Mouse (Mus musculus) MEL (cell line): Measurements from ENCODE around the gene Slc45a1. TPM values are rescaled to one million over a fixed set of nuclear protein-coding genes. Genes with fewer than 3 reads are reported as not detected.

Source experiments
- DNase-seq: peaks from one replicate; pipeline ENCODE4 v3.0.0; 2011; ENCODE audit warnings: low read depth, low spot score
- H3K27ac ChIP-seq: 2 replicates; pipeline ENCODE4 v1.5.1; 2012; ENCODE audit warnings: low read depth, mild to moderate bottlenecking, control low read depth, low read length, moderate library complexity; ENCODE audit not compliant: control insufficient read depth
- H3K27me3 ChIP-seq, 2 experiments: fragments of 150-350 bp in 1 of 2; sonication (generic) in 1 of 2; 2 replicates each; pipeline ENCODE4 v1.6.1; 2012; ENCODE audit warnings: low read length in 2 of 2, mild to moderate bottlenecking in 2 of 2, improper control_type of control experiment in 1 of 2, moderate library complexity in 1 of 2; ENCODE audit not compliant: insufficient read depth in 2 of 2, control insufficient read depth in 1 of 2
- H3K36me3 ChIP-seq, 2 experiments: 2 replicates each; pipeline ENCODE4 v1.6.1; 2012 to 2014; ENCODE audit warnings: low read length in 2 of 2, improper control_type of control experiment in 1 of 2, inconsistent platforms in 1 of 2, mild to moderate bottlenecking in 1 of 2; ENCODE audit not compliant: insufficient read depth in 2 of 2, control insufficient read depth in 1 of 2
- H3K4me1 ChIP-seq, 2 experiments: fragments of 150-350 bp in 1 of 2; sonication (generic) in 1 of 2; 2 replicates each; pipeline ENCODE4 v1.6.1; 2012; ENCODE audit warnings: low read length in 2 of 2, improper control_type of control experiment in 1 of 2, mild to moderate bottlenecking in 1 of 2; ENCODE audit not compliant: insufficient read depth in 2 of 2, control insufficient read depth in 1 of 2
- H3K4me3 ChIP-seq, 2 experiments: fragments of 150-350 bp in 1 of 2; sonication (generic) in 1 of 2; 2 replicates each; pipeline ENCODE4 v1.5.1; 2012; ENCODE audit warnings: low read depth in 2 of 2, low read length in 2 of 2, mild to moderate bottlenecking in 2 of 2, moderate library complexity in 2 of 2, control low read depth in 1 of 2, improper control_type of control experiment in 1 of 2; ENCODE audit not compliant: control insufficient read depth in 1 of 2, insufficient read depth in 1 of 2
- H3K79me2 ChIP-seq: 2 replicates; pipeline ENCODE4 v1.6.1; 2012; ENCODE audit warnings: mild to moderate bottlenecking, low read length, moderate library complexity; ENCODE audit not compliant: control insufficient read depth, poor library complexity, insufficient read depth
- H3K9ac ChIP-seq: 2 replicates; pipeline ENCODE4 v1.6.1; 2012; ENCODE audit warnings: low read depth, mild to moderate bottlenecking, control low read depth, low read length, moderate library complexity; ENCODE audit not compliant: control insufficient read depth, poor library complexity, severe bottlenecking
- H3K9me3 ChIP-seq: fragments of 150-350 bp; sonication (generic); replicated peaks from 2 replicates; pipeline ENCODE4 v1.6.1; 2012; ENCODE audit warnings: mild to moderate bottlenecking, low read length, improper control_type of control experiment, moderate library complexity; ENCODE audit not compliant: insufficient read depth
- BHLHE40 ChIP-seq: IDR thresholded peaks from 2 replicates; pipeline ENCODE4 v1.6.1; 2012; ENCODE audit warnings: low read depth, mild to moderate bottlenecking, inconsistent platforms, low read length, improper control_type of control experiment, borderline replicate concordance
- CHD1 ChIP-seq: IDR thresholded peaks from 2 replicates; pipeline ENCODE4 v1.6.1; 2012; ENCODE audit warnings: low read depth, mild to moderate bottlenecking, inconsistent platforms, low read length, improper control_type of control experiment
- EP300 ChIP-seq, 2 experiments: IDR thresholded peaks; 2 replicates each; pipeline ENCODE4 v1.6.1; 2011; ENCODE audit warnings: improper control_type of control experiment in 2 of 2, low read length in 2 of 2, low read depth in 1 of 2, mild to moderate bottlenecking in 1 of 2
- ETS1 ChIP-seq: IDR thresholded peaks from 2 replicates; pipeline ENCODE4 v1.6.1; 2012; ENCODE audit warnings: low read depth, mild to moderate bottlenecking, inconsistent platforms, low read length, improper control_type of control experiment, moderate library complexity
- GATA1 ChIP-seq: IDR thresholded peaks from 2 replicates; pipeline ENCODE4 v1.6.1; 2011; ENCODE audit warnings: low read depth, low read length, improper control_type of control experiment
- HCFC1 ChIP-seq: IDR thresholded peaks from 2 replicates; pipeline ENCODE4 v1.6.1; 2012; ENCODE audit warnings: low read depth, mild to moderate bottlenecking, inconsistent platforms, low read length, improper control_type of control experiment, moderate library complexity
- KAT2A ChIP-seq: conservative IDR thresholded peaks from 2 replicates; pipeline ENCODE4 v1.6.1; 2012; ENCODE audit warnings: low read depth, low read length, improper control_type of control experiment, inconsistent platforms
- MAFK ChIP-seq: IDR thresholded peaks from 2 replicates; pipeline ENCODE4 v1.6.1; 2011; ENCODE audit warnings: low read depth, mild to moderate bottlenecking, low read length, improper control_type of control experiment, borderline replicate concordance
- MAX ChIP-seq: IDR thresholded peaks from 2 replicates; pipeline ENCODE4 v1.6.1; 2011; ENCODE audit warnings: low read length, improper control_type of control experiment
- MXI1 ChIP-seq: IDR thresholded peaks from 2 replicates; pipeline ENCODE4 v1.6.1; 2011; ENCODE audit warnings: mild to moderate bottlenecking, low read depth, low read length, improper control_type of control experiment
- NELFE ChIP-seq: IDR thresholded peaks from 2 replicates; pipeline ENCODE4 v1.6.1; 2011; ENCODE audit warnings: low read depth, low read length, improper control_type of control experiment
- POLR2A ChIP-seq, 2 experiments: IDR thresholded peaks; 2 replicates each; pipeline ENCODE4 v1.6.1; 2011 to 2012; ENCODE audit warnings: low read length in 2 of 2, mild to moderate bottlenecking in 2 of 2, control low read depth in 1 of 2, improper control_type of control experiment in 1 of 2, low read depth in 1 of 2, moderate library complexity in 1 of 2; ENCODE audit not compliant: control insufficient read depth in 1 of 2, insufficient read depth in 1 of 2, poor library complexity in 1 of 2
- POLR2AphosphoS2 ChIP-seq: IDR thresholded peaks from 2 replicates; pipeline ENCODE4 v1.6.1; 2011; ENCODE audit warnings: low read length, improper control_type of control experiment
- POLR2AphosphoS5 ChIP-seq: IDR thresholded peaks from 2 replicates; pipeline ENCODE4 v1.6.1; 2012; ENCODE audit warnings: low read depth, borderline replicate concordance, mild to moderate bottlenecking, inconsistent platforms, low read length, moderate library complexity, mixed read lengths
- RAD21 ChIP-seq: IDR thresholded peaks from 2 replicates; pipeline ENCODE4 v1.6.1; 2011; ENCODE audit warnings: mild to moderate bottlenecking, low read depth, low read length, improper control_type of control experiment
- SIN3A ChIP-seq: IDR thresholded peaks from 2 replicates; pipeline ENCODE4 v1.6.1; 2012; ENCODE audit warnings: low read length, improper control_type of control experiment, inconsistent platforms
- TAL1 ChIP-seq: IDR thresholded peaks from 2 replicates; pipeline ENCODE4 v1.6.1; 2012; ENCODE audit warnings: mild to moderate bottlenecking, inconsistent platforms, low read length, moderate library complexity, mixed read lengths
- TBP ChIP-seq: IDR thresholded peaks from 2 replicates; pipeline ENCODE4 v1.8.0; 2011; ENCODE audit warnings: low read depth, low read length, improper control_type of control experiment
- TCF12 ChIP-seq: IDR thresholded peaks from 2 replicates; pipeline ENCODE4 v1.6.1; 2014; ENCODE audit warnings: low read depth, mild to moderate bottlenecking, inconsistent platforms, low read length, improper control_type of control experiment, moderate library complexity
- USF1 ChIP-seq: IDR thresholded peaks from 2 replicates; pipeline ENCODE4 v1.6.1; 2014; ENCODE audit warnings: low read depth, mild to moderate bottlenecking, inconsistent platforms, low read length, improper control_type of control experiment, moderate library complexity
- ZC3H11A ChIP-seq: IDR thresholded peaks from 2 replicates; pipeline ENCODE4 v1.6.1; 2012; ENCODE audit warnings: low read depth, mild to moderate bottlenecking, inconsistent platforms, low read length, improper control_type of control experiment
- ZKSCAN1 ChIP-seq: IDR thresholded peaks from 2 replicates; pipeline ENCODE4 v1.6.1; 2012; ENCODE audit warnings: low read depth, mild to moderate bottlenecking, inconsistent platforms, low read length, improper control_type of control experiment, moderate library complexity
- ZMIZ1 ChIP-seq: IDR thresholded peaks from 2 replicates; pipeline ENCODE4 v1.6.1; 2012; ENCODE audit warnings: low read depth, mild to moderate bottlenecking, inconsistent platforms, low read length, improper control_type of control experiment, moderate library complexity
- ZNF384 ChIP-seq: IDR thresholded peaks from 2 replicates; pipeline ENCODE4 v1.6.1; 2012; ENCODE audit warnings: low read depth, mild to moderate bottlenecking, inconsistent platforms, low read length, improper control_type of control experiment
- polyA plus RNA-seq, 2 experiments: library from polyadenylated mRNA; stranded (reverse) in 1 of 2; unstranded in 1 of 2; fragments of >175 nt in 1 of 2; fragments of >200 nt in 1 of 2; gene quantifications; 2 replicates each; pipeline versions ENCODE4 v1.2.1 to v1.2.4; 2012; ENCODE audit warnings: low replicate concordance in 2 of 2, low read depth in 1 of 2; ENCODE audit not compliant: insufficient read length in 2 of 2, insufficient read depth in 1 of 2, missing spikeins in 1 of 2
- total RNA-seq: library from RNA; depleted of rRNA; stranded (reverse); fragments of 300-350 nt; gene quantifications from 2 replicates; pipeline ENCODE4 v1.2.3, GENCODE M21; 2012

Slc45a1 gene
- total and polyA plus RNA-seq, 3 experiments = not detected

- H3K36me3 ChIP-seq = peaks cover 0 to under 1% of the 10 kb centered on the region in 2 experiments; a peak in 2 of 4 replicates
- DNase-seq = no peak
- no peak overlapping the region for H3K27ac ChIP-seq
- no peak overlapping the region for H3K9ac ChIP-seq
- H3K9me3 ChIP-seq = no peaks in the 10 kb centered on the region
- H3K4me1 ChIP-seq = peaks cover 0 to 2% of the 10 kb centered on the region in 2 experiments; a peak in 2 of 4 replicates
- no peak overlapping the region for H3K4me3 ChIP-seq
- no peaks in the 10 kb centered on the region for H3K79me2 ChIP-seq
- no peak for TF ChIP-seq TCF12
- no peak for TF ChIP-seq ETS1
- TF ChIP-seq NELFE = no peak
- TF ChIP-seq CHD1 = no peak
- TF ChIP-seq POLR2AphosphoS5 = no peak
- no peak for TF ChIP-seq SIN3A
- TF ChIP-seq MAX = no peak
- no peak for TF ChIP-seq ZMIZ1
- no peak for TF ChIP-seq GATA1
- no peak for TF ChIP-seq POLR2AphosphoS2
- TF ChIP-seq ZKSCAN1 = no peak
- no peak for TF ChIP-seq TAL1
- TF ChIP-seq MAFK = no peak
- TF ChIP-seq MXI1 = no peak
- no peak for TF ChIP-seq ZC3H11A
- no peak for TF ChIP-seq EP300 (IDR thresholded peaks at IDR 0.05; ENCODE audit: low read depth in 1 of 2, low read length in 2 of 2)
- TF ChIP-seq HCFC1 = no peak
- no peak for TF ChIP-seq RAD21
- TF ChIP-seq POLR2A (IDR thresholded peaks at IDR 0.05; ENCODE audit: control insufficient read depth in 1 of 2, insufficient read depth in 1 of 2, low read depth in 1 of 2, low read length in 2 of 2, poor library complexity in 1 of 2) = no peak
- no peak for TF ChIP-seq KAT2A
- no peaks in the 10 kb centered on the region for H3K27me3 ChIP-seq
These were observed 52.6 kb downstream of the Slc45a1 start for GRCm38 (mm10) chr4:150599119-150599992.

GRCm38 (mm10) chr4:150598686-150599085 lies 53.3 kb downstream of the Slc45a1 start:
- no peak for TF ChIP-seq BHLHE40
- TF ChIP-seq NELFE = no peak
- no peak for TF ChIP-seq EP300 (IDR thresholded peaks at IDR 0.05; ENCODE audit: low read depth in 1 of 2, low read length in 2 of 2)
- TF ChIP-seq ZNF384 = no peak
- TF ChIP-seq USF1 = no peak
- TF ChIP-seq TBP = 0 out of 2 replicates have a peak, but pooled peaks have one; percentile 16
- TF ChIP-seq, all 39 proteins: peak for 1
- Histone ChIP-seq H3K27me3 (no peaks in the 10 kb centered on the region), H3K36me3 (peaks cover 0 to 6% of the 10 kb centered on the region in 2 experiments; a peak in 2 of 4 replicates), H3K4me1 (peaks cover under 1 to 6% of the 10 kb centered on the region in 2 experiments; a peak in 2 of 4 replicates), H3K9me3 (no peaks in the 10 kb centered on the region), H3K9ac (no peak overlapping the region), H3K4me3 (no peak overlapping the region), H3K79me2 (no peaks in the 10 kb centered on the region), H3K27ac (no peak overlapping the region)
- no peak for DNase-seq
